Mouse (Mus musculus): Measurements from ENCODE around the gene Zfhx3.

Gene Zfhx3

GRCm38 (mm10) chr8:108750806-108751205, 808.4 kb downstream of the Zfhx3 start:
- DNase-seq (ENCODE audit: low spot score in 2 of 2) = no peak

- DNase-seq (ENCODE audit: low spot score in 2 of 2) = no peak
These were observed 812.1 kb downstream of the Zfhx3 start for GRCm38 (mm10) chr8:108754556-108754955.

GRCm38 (mm10) chr8:108755400-108756325, 813.2 kb downstream of the Zfhx3 start:
- DNase-seq (ENCODE audit: low spot score in 2 of 2) = no peak

GRCm38 (mm10) chr8:108759511-108760330, 817.3 kb downstream of the Zfhx3 start:
- no peak for DNase-seq (ENCODE audit: low spot score in 2 of 2)

GRCm38 (mm10) chr8:108760745-108761144, 818.3 kb downstream of the Zfhx3 start:
- no peak for DNase-seq (ENCODE audit: low spot score in 2 of 2)

GRCm38 (mm10) chr8:108762567-108762966, 820.1 kb downstream of the Zfhx3 start:
- DNase-seq (ENCODE audit: low spot score in 2 of 2) = no peak

- no peak for DNase-seq (ENCODE audit: low spot score in 2 of 2)
These were observed 822.2 kb downstream of the Zfhx3 start for GRCm38 (mm10) chr8:108764403-108765194.

- no peak for DNase-seq (ENCODE audit: low spot score in 2 of 2)
These were observed 823.7 kb downstream of the Zfhx3 start for GRCm38 (mm10) chr8:108766102-108766501.

- DNase-seq (ENCODE audit: low spot score in 2 of 2) = no peak
These were observed 825.6 kb downstream of the Zfhx3 start for GRCm38 (mm10) chr8:108768051-108768450.

- DNase-seq (ENCODE audit: low spot score in 2 of 2) = no peak
These were observed 827.9 kb downstream of the Zfhx3 start for GRCm38 (mm10) chr8:108770334-108770733.

- DNase-seq (ENCODE audit: low spot score in 2 of 2) = no peak
These were observed 831.0 kb downstream of the Zfhx3 start for GRCm38 (mm10) chr8:108773436-108773835.

GRCm38 (mm10) chr8:108778063-108778462, 835.6 kb downstream of the Zfhx3 start:
- DNase-seq (ENCODE audit: low spot score in 2 of 2) = no peak

- no peak for DNase-seq (ENCODE audit: low spot score in 2 of 2)
These were observed 836.1 kb downstream of the Zfhx3 start for GRCm38 (mm10) chr8:108778551-108778950.

- no peak for DNase-seq (ENCODE audit: low spot score in 2 of 2)
These were observed 838.3 kb downstream of the Zfhx3 start for GRCm38 (mm10) chr8:108780766-108781165.

- no peak for DNase-seq (ENCODE audit: low spot score in 2 of 2)
These were observed 838.7 kb downstream of the Zfhx3 start for GRCm38 (mm10) chr8:108781192-108781591.

GRCm38 (mm10) chr8:108783155-108783554, 840.7 kb downstream of the Zfhx3 start:
- DNase-seq (ENCODE audit: low spot score in 2 of 2) = no peak

GRCm38 (mm10) chr8:108788156-108788761, 845.8 kb downstream of the Zfhx3 start:
- no peak for DNase-seq (ENCODE audit: low spot score in 2 of 2)

GRCm38 (mm10) chr8:108788762-108789157, 846.3 kb downstream of the Zfhx3 start:
- DNase-seq (ENCODE audit: low spot score in 2 of 2) = no peak

- DNase-seq (ENCODE audit: low spot score in 2 of 2) = peak; percentile 22 to 27
These were observed 848.3 kb downstream of the Zfhx3 start for GRCm38 (mm10) chr8:108790559-108791293.

GRCm38 (mm10) chr8:108796076-108796475, 853.6 kb downstream of the Zfhx3 start:
- no peak for DNase-seq (ENCODE audit: low spot score in 2 of 2)

GRCm38 (mm10) chr8:108796882-108797281, 854.4 kb downstream of the Zfhx3 start:
- DNase-seq (ENCODE audit: low spot score in 2 of 2) = no peak

All from right cerebral cortex, postnatal 36 days (tissue).